13 mouse cellular contexts compared by ENCODE assay signal in genomic region chr1:150779902-150780301, GRCm38 (mm10).
A peak's percentile ranks its signal among the peaks of the same experiment; 100 is the strongest.
DNase-seq lines count a peak whose midpoint lies in the region; ATAC-seq and TF ChIP-seq lines count a peak whose summit lies in the region.
"Had no signal": no experiment of that assay in that cellular context is flagged by ENCODE, and none has a peak within 500 bp of the region (broad histone marks: within the 10 kb centered on the region; RNA-seq: fewer than 3 reads in every experiment).

No protein-coding gene starts in this region.

- no peak for ATAC-seq in heart, postnatal 0 days (ENCODE audit: insufficient read depth, low read depth)
- peak; percentile 41; the same call in 1 of the 2 replicates for ATAC-seq in midbrain, embryonic 12.5 days (ENCODE audit: low FRiP score, low read depth)
- ATAC-seq in activated CD4-positive, CD25-positive, alpha-beta regulatory T cell, adult 4 months = no peak

- no peak for DNase-seq in heart, postnatal 0 days (ENCODE audit: low spot score)
- DNase-seq in heart, postnatal 10 days = no peak
- no peak for DNase-seq in midbrain, embryonic 10.5 days (ENCODE audit: low spot score)
- DNase-seq in R1 (ENCODE audit: low read depth, low spot score) = peak; percentile 6
- peak; percentile 31 for DNase-seq in lung, postnatal 25 days (ENCODE audit: low spot score)
- DNase-seq in yolk sac, embryonic 10.5 days (ENCODE audit: low spot score) = no peak
- DNase-seq: gastrocnemius, postnatal 14 days; heart, postnatal 36 days; spleen, adult 18-20 months had no signal

- TF ChIP-seq EP300 in heart, postnatal 0 days (IDR thresholded peaks at IDR 0.05; ENCODE audit: low read depth) = no peak

- H3K9ac ChIP-seq in heart, postnatal 0 days (replicated peaks; ENCODE audit: low read depth, low read length) = no peak overlapping the region
- no peak overlapping the region for H3K9ac ChIP-seq in midbrain, embryonic 12.5 days (replicated peaks)
- H3K9ac ChIP-seq: embryonic facial prominence, embryonic 15.5 days had no signal

- intact Hi-C loops in heart, postnatal 10 days (cut with DNase I) = loop anchor here (1.0 kb wide), 2 partner anchors 139 to 229 kb away; no protein-coding TSS in a partner anchor

- no peak overlapping the region for H3K4me3 ChIP-seq in heart, postnatal 0 days (ENCODE audit: low read depth, low read length)
- H3K4me3 ChIP-seq in midbrain, embryonic 12.5 days = no peak overlapping the region
- no peak overlapping the region for H3K4me3 ChIP-seq in midbrain, embryonic 10.5 days
- H3K4me3 ChIP-seq: embryonic facial prominence, embryonic 15.5 days; megakaryocyte, embryonic 14.5 days had no signal

- no peak overlapping the region for H3K4me2 ChIP-seq in heart, postnatal 0 days (ENCODE audit: low read depth, low read length)
- no peak overlapping the region for H3K4me2 ChIP-seq in midbrain, embryonic 12.5 days (replicated peaks)
- H3K4me2 ChIP-seq: embryonic facial prominence, embryonic 15.5 days had no signal

- H3K9me3 ChIP-seq in heart, postnatal 0 days (replicated peaks; ENCODE audit: control insufficient read depth, low read length) = no peaks in the 10 kb centered on the region
- no peaks in the 10 kb centered on the region for H3K9me3 ChIP-seq in midbrain, embryonic 12.5 days
- no peaks in the 10 kb centered on the region for H3K9me3 ChIP-seq in midbrain, embryonic 10.5 days (replicated peaks)
- H3K9me3 ChIP-seq: embryonic facial prominence, embryonic 15.5 days had no signal

- no peaks in the 10 kb centered on the region for H3K27me3 ChIP-seq in heart, postnatal 0 days (ENCODE audit: control insufficient read depth, insufficient read depth, low read length)
- no peaks in the 10 kb centered on the region for H3K27me3 ChIP-seq in midbrain, embryonic 12.5 days
- H3K27me3 ChIP-seq in midbrain, embryonic 10.5 days (ENCODE audit: low read depth, poor library complexity, severe bottlenecking) = no peaks in the 10 kb centered on the region
- H3K27me3 ChIP-seq: embryonic facial prominence, embryonic 15.5 days; megakaryocyte, embryonic 14.5 days had no signal

- H3K36me3 ChIP-seq in heart, postnatal 0 days (replicated peaks; ENCODE audit: control insufficient read depth, insufficient read depth, low read length) = no peaks in the 10 kb centered on the region
- H3K36me3 ChIP-seq in midbrain, embryonic 12.5 days = no peaks in the 10 kb centered on the region
- no peaks in the 10 kb centered on the region for H3K36me3 ChIP-seq in midbrain, embryonic 10.5 days
- H3K36me3 ChIP-seq: embryonic facial prominence, embryonic 15.5 days had no signal

- no peak overlapping the region for H3K27ac ChIP-seq in heart, postnatal 0 days (ENCODE audit: low read depth)
- H3K27ac ChIP-seq in midbrain, embryonic 12.5 days (replicated peaks) = no peak overlapping the region
- no peak overlapping the region for H3K27ac ChIP-seq in midbrain, embryonic 10.5 days (replicated peaks)
- H3K27ac ChIP-seq: embryonic facial prominence, embryonic 15.5 days had no signal

- H3K4me1 ChIP-seq in heart, postnatal 0 days (ENCODE audit: control insufficient read depth, insufficient read depth) = no peaks in the 10 kb centered on the region; the same call in 1 of the 2 replicates
- H3K4me1 ChIP-seq in midbrain, embryonic 12.5 days = no peaks in the 10 kb centered on the region
- no peaks in the 10 kb centered on the region for H3K4me1 ChIP-seq in midbrain, embryonic 10.5 days
- H3K4me1 ChIP-seq: megakaryocyte, embryonic 14.5 days had no signal

- 26% methylated on average over 2 of the region's 2 CpGs for WGBS in heart, postnatal 0 days
- 38% methylated on average over 2 of the region's 2 CpGs for WGBS in midbrain, embryonic 12.5 days
- WGBS in midbrain, embryonic 10.5 days = 38% methylated on average over 2 of the region's 2 CpGs

- TF ChIP-seq CTCF in heart, postnatal 0 days (IDR thresholded peaks at IDR 0.05; ENCODE audit: low read depth) = peak; percentile 39

Comparison
In these comparisons a context has a peak if more than half of its experiments do, and no peak if none do; other contexts are left out.
1. DNase-seq: peak in R1 (single experiment) and lung, postnatal 25 days (single experiment); none in heart, postnatal 0 days (single experiment), heart, postnatal 10 days (0 of 2), midbrain, embryonic 10.5 days (single experiment) and yolk sac, embryonic 10.5 days (single experiment).